Mouse (Mus musculus) ES-CJ7 (cell line): ENCODE data around the gene H2-M1.

Experiments
- DNase-seq: peaks from one replicate; pipeline ENCODE4 v3.0.0; 2011; ENCODE audit warnings: low read depth, low spot score

Gene H2-M1

GRCm38 (mm10) chr17:36672119-36672518 is at the start of gene H2-M1:
H2-M1 (minus strand) TSS chr17:36672219.
- no peak for DNase-seq

- no peak for DNase-seq
Measured at GRCm38 (mm10) chr17:36697693-36698092, 25.7 kb upstream of the H2-M1 start.

- no peak for DNase-seq
Measured at GRCm38 (mm10) chr17:36642566-36642965, 29.5 kb downstream of the H2-M1 start, which contains the start of gene H2-M9. H2-M9 (minus strand) TSS chr17:36642666.
